Mouse (Mus musculus) retina, postnatal 1 day (tissue): Measurements from ENCODE around the gene Tead3.
"Not testable (repeated sequence)": the region's sequence is repeated elsewhere in the genome, so short reads cannot be mapped to it uniquely, and the experiment has no call there.

Experiments used
- DNase-seq: peaks from one replicate; pipeline ENCODE4 v3.0.0-alpha.2; 2012

The Tead3 gene

DNA sequence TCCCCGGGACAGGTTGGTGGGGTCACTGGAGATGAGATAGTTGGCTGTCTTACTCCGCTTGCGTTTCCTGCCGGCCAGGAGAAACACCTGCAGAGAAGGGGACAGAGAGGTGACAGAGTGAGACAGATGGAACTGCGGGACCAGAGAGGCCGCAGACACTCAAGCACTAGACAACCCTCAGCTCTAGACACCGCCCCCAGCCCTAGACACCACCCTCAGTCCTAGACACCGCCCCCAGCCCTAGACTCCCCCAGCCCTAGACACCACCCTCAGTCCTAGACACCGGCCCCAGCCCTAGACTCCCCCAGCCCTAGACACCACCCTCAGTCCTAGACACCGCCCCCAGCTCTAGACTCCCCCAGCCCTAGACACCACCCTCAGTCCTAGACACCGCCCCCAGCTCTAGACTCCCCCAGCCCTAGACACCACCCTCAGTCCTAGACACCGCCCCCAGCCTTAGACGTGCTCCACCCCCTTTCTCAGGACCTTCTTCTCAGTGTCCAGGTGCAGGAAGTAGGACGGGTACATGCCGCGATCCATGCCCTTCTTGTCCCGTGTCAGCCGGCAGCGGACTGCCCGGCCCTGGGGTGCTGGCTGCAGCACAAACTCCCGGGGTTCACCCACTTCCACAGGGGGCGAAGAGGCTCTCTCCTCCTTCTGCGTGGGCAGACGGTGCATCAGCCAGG is 8.1 kb upstream of the Tead3 start:
- DNase-seq, result not testable (repeated sequence)

DNA sequence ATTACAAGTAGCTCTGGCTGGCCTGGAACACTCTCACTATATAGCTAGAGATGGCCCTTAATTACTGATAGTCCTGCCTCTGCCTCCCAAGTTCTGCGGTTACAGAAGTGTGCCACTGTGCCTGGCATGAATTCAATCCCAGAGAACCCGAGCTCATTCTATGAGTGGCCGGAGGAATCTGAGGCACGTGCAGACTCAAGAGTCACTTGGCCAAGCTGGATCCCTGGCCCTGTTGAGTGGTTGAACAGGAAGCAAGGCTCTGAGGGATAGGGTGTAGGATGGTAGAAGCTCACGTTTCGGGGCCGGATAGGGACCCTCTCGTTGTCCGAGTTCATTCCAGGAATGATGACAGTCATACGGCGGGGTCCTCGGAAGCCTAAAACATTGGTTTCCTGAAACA is 5.3 kb upstream of the Tead3 start:
- DNase-seq, result no peak

DNA sequence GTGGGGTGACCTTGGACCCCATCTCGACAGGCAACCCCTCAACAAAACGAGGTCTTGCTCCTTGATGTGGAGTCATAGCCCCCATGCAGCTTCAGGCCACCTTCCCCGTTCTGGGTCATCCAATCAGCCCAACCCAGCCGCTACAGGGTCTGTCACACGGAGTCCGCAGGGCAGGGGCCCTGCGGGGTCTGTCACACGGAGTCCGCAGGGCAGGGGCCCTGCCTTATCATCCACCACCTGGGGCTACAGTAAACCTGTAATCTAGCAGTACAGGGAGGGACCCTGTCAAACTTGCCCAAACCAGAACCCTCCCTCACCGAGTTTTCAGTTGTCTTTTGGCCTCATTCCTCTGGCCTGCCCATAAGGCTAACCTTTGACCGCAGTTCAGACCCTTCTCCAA is 1.4 kb upstream of the Tead3 start:
- no peak for DNase-seq

DNA sequence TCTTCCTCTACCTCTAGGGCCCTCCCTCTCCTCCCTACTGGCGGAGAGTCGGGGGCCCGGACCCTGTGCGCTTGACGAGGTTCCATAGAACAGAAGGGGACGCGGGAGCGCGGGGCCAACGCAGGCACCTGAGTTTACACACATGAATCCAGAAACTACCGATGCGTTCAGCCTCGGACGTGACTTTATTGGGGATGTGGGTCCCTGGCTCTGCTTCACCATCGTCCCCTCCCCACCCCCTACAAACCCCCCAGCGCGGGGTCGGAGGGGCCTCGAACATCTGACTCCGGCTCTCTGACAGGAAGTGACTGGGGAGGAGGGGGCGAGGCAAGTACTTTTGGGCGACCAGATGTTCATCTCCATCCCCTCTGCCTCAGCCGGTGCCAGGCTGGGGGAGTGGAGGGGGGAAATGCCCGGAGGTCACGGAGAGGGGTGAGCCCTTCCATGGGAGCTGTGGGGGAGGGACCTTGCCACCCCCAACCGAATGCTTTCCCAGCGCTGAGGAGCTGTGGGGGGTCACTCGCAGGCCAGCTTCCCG is 805 bp upstream of the Tead3 start:
- peak; percentile 58 for DNase-seq

DNA sequence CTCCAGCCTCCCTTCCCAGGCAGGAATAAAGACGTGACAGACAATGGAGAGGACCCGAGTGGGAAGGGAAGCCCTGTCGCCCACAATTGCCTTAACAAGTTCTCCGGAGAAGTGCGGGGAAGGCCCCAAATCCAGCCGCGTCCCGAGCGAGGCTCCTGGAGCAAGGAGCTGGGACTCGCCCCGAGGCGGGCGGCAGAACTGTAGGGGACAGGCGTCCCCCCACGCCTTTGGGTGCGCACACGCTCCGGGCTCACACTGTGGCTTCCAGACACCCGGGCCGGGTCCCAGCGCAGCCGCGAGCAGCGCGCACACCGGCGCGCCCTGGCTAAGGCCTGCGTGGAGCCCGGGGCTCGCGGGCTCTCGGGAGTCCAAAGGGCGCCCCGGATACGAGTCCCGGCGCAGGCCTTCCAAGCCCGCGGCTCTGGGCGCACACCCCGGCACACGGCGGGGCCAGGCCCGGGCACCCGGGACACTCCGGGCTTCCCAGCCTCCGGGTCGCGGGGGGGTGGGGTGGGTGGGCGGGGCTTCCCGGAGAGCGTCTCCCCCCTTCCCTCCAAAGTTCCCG is 634 bp downstream of the Tead3 start:
- DNase-seq, result no peak

DNA sequence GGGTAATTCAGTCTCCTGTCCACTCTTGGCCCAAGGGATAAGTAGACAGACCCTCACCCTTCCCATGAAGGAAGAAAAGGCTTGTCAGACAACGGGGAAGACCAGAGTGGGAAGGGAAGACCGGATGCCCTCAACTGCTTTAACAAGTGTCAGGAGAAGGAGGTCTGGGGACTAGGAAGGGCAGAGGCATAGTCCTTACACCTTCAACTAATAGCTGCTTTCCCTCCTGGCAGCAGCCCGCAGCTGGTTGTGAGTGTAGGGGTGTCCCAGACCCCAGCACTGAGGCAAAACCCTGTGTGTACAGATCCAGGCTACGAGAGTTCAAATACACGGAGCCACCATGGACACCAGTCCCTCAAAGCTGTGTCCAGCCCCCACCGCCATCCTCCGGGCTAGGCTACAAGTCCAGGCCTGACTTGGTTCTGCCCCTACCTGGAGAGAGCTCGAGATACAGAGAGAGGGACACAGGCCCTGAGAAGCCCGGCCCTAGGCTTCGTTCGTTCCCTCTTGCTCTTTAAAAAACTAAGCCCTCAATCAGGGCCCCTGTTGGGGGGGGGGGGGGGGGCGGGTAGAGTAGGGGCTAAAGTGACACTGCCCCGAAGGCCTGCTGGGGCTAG is 1.2 kb downstream of the Tead3 start:
- DNase-seq, result peak; percentile 32

DNA sequence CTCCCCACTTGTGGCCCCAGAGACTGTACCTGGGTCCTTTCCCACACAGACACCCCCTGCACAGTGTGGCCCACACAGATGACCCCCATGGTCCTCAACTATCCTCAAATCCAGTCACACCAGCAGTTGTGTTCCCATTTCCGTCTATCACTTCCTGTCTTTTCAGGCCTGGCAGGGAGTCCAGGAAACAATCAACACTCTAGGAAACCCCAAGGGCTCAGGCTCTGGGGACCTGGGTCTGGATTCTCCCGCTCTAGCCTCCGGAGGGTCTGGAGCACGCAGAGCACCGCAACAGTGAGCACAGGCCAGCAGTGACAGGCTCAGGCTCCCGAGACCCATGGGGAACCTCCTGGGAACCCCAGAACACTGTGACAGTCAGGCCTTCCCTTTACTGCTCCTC is 2.4 kb downstream of the Tead3 start:
- no peak for DNase-seq

DNA sequence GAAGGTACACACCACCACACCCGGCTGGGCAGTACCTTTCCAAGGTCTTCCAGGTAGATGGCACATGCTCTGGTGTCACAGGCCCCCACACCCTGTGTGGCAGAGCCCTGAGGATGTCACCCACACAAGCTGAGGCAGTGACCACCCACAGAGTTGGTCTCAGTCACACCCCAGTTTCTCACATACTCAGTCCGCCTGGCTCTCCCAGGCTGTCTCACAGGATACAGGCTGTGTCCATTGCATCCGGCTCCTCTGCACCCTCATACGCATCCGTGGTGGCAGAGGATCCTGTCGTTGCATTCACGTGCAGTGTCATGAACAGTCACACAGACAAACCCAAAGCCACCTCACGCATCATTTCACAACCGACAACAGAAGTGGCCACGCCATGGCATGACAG is 3.3 kb downstream of the Tead3 start:
- DNase-seq, result no peak

DNA sequence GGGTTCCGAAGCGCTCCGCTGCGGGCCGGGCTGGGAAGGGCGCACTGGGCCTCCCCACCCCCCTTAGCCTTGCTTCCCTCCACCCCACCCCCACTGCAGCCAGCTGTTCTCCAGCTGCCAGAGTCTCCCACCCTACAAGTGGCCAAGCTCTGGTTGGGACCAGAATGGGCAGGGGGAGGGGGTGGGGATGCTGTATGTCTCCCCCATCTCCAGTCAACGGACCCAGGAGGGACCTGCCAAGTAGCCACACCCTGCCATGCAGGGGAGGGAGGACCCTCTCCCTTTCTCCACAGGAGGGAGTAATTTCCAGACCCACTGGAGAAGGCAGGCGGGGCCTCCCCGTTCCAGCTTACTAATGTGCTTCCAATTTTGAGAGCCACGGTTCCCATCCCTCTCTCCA is 4.7 kb downstream of the Tead3 start:
- DNase-seq, result no peak

DNA sequence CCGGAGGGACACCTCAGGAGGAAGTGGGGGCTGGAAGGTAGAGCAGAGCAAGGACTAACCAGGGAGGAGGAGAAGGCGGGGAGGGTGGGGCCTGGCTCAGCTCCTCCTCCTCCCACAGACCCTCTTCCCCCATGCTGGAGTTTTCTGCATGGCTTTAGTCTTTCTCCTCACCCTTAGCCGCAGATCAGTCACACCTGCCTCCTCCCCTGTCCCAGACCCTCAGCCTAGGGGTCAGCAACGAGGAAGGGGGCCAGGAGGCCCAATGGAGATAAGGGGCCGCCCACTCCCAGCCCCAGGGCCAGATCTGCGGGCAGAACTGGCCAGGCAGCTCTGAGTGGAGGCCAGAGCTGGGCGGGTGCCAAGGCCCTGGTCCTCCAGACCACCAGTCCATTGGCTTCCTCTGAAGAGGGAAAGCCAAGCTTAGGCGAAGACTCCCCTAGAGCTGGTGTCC is 5.3 kb downstream of the Tead3 start:
- DNase-seq, result no peak

DNA sequence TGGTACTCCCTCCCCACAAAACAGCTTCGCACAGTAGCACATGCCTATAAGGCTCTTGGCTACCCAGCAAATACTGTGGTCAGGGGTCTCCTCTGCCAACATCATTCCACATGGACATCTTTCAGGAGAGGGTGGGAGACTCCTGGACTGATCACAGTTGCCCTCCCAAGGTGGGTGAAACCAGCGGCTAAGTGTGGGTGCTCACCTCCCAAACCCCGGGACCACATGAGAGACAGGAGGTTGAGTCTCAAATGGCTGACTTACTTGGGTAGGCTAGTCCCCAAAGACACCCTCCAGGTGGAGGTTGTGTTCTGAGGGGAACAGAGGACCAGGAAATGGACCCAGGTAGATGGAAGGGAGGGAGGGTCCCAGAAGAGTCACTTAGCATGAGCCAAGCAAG is 5.9 kb downstream of the Tead3 start:
- DNase-seq, result no peak

DNA sequence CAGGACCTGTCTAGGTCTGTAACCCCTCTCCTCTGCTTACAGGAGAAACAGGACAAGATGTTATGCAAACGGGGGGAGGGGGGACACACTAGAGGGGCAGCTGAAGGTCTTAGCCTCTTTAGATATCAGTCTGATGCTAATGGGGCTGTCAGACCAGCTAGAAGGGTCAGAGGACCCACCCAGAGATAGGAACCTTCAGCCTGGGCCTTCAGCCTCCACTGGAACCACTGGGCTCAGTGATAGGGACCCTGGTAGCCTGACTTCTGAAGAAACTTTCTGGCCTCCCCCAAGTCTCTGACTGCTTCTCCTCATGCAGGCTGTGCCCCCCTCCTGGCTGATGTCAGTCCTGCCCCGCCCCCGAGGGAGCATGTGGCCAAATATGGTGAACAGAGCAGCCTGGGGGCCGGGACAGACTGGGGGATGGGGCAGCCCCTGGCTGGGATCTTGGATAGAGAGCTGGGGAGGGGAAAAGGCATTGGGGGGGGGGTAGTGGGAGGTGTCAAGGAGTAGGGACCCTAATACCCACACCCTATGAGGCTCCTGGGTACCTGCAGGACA is 6.5 kb downstream of the Tead3 start:
- no peak for DNase-seq

DNA sequence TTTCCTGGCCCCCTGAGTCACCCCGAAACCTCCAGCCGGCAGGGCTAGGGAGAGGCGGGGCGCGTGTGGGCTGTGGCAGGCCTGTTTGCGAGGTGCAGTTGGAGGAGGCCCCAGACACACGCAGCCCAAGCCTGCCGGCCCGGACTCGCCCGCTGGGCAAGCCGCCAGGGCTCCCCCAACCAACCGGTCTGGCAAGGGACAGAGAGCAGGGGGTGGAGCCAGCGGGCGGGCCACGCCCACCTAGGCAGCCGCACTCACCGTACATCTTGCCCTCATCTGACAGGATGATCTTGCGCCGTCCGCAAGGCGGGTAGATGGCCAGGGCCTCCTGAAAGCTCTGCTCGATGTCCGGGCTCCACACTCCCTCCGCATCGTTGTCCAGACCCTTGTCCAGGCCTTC is 9.5 kb downstream of the Tead3 start:
- DNase-seq, result peak; percentile 93

DNA sequence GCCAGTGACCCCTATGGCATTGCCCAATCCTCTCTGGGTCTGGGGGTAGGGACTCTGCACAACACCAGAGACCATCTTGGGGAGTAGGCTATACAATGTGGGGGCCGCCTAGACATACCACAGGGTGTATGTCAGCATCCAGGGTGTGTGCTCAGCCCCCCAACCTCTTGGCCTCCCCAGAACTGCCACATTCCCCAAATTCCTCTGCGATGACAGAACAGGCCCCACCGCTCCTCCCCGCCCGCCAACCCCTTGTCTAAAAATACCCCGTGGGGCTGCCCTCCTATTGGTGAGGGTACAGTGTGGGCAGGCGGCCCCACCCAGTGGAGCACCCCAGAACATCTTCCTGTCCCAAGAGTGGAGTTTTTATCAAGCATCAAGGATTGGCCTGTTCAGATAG is 10.0 kb downstream of the Tead3 start:
- DNase-seq, result no peak

DNA sequence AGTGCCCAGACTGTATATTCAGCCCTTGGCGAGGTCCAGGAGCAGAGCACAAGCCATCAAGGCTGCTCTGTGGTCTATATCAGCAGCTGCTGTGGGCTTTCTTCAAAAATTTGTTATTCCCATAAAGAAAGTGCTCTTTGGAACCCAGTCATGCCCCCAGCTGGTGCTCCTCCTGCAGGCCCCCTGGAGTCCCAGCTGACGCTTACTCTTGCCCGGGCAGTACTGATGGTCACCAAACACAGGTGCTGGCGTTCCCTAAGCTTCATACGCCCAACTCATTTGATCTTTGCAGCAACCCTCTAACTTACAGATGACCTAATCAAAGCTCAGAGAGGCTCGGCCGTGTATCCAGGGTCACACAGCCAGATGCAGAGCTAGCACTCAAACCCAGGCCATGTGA is 13.1 kb downstream of the Tead3 start:
- no peak for DNase-seq

DNA sequence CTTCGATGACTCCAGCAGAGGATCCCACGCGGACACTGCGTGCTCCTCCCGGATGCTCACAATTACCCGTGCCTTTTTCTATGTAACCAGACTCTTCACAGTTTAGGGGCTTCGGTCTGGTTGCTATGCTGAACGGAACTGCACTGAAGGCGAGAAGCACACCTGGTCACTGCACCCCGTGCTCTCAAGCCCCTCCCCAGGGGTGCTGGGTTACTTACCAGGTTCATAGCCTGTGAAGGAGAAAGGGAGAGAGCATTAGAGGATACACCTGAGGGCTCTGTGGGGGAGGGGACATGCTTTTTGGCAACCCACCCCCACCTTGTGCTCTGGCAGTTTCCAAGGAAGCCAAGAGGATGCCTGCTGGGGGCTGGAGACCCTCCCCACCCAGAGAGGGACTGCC is 15.3 kb downstream of the Tead3 start:
- DNase-seq, result no peak

DNA sequence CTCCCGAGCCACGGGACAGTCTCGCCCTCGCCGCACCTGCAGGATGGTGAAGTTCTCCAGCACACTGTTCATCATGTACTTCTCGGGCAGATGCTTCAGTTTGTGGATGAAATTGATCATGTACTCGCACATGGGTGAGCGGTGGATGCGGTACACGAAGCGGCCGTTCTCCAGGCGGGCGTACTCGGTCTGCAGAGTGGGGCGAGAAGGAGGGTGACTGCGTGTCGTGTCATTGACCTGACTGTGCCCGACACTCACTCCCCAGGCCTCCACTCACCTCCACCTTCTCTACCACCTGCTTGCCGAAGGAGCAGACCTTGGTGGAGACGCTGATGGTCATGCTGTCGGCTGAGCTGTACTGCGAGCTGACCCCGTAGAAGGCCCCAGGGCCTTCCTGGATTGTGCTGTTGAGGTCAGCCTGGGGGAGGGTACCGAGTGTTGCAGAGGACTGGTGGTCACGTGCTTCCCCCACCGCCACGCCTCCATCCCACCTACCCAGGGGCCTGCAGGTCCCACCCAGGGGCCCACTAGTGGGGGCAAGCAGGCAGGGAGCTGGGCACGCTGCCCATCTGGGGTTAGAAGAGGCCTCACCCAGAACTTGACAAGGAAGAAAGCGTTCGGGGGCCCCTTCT is 17.6 kb downstream of the Tead3 start:
- DNase-seq, result peak; percentile 81

DNA sequence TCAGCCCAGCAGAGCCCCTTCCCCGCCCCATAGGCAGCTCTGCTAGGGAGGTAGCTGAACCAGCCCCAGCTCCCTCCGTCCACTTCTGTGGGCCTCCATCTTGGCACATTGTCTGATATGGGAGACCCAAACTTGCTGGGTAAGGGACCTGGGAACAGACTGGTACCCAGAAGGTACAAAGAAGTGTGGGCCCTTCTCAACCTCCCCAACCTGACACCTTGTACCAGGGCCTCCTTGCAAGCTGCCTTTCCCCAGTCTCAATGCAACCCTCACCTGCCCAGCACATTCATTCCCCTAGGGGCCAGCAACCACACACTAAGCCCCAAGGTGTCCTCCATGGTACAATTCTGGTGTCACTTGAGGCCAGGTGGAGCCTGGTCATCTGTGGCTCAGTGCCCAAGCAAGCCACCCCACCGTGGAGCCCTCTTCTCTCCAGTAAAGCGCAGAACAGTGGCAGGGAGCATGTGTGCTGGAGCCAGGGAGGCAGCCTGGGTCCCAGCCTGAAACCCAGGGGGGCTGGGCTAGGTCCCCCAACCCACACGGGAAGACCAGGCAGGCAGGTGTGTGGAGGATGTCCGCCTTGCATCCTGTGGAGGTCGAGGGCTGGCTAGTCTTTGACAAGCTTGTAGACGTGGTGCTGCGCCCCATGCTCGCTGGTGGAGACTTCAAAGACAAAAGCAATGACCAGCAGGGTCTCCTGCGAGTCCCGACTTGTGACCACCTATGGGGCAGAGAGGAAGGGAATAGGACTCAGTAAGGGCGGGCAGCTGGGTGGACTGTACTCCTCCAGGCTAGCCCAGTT is 18.3 kb downstream of the Tead3 start:
- no peak for DNase-seq

DNA sequence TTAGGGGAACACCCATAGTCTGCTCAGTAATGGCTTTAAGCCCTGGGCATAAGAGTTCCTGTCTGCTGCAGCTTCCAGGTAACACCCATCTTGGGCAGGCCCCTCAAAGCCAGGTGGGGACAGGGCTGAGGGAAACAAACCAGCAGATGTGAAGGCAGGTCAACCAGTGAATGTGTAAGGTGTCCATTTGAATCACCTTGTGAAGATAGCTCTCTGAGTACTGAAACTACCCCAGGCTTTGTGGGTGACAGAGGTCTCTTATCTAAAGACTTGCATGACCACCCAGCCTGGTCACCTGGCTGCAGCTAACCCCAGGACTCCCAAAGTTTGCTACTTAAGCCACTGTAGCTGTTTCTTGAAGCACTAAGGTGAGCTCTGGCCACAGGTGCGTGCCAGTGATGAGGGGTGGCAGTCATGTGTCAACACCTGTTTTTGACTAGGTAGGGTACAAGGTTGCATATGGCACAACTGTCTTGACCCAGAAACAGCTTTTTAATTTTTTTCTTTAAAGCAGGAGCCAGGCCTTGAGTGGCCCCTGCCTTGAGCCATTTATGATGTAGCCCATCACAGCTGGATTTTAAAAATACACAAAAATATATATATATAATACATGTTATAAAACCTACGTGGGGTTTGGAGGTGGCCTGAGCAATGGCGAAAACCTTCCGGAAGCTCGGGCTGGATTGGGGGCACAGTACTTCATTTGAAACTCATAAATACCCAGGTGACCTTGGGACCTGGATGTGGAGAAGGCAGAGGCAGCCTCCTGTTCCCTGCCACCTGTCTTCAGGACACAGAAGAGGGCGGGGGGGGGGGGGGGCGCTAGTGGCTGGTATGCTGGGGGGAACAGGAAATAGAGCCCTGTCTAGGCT is 19.1 kb downstream of the Tead3 start:
- no peak for DNase-seq

DNA sequence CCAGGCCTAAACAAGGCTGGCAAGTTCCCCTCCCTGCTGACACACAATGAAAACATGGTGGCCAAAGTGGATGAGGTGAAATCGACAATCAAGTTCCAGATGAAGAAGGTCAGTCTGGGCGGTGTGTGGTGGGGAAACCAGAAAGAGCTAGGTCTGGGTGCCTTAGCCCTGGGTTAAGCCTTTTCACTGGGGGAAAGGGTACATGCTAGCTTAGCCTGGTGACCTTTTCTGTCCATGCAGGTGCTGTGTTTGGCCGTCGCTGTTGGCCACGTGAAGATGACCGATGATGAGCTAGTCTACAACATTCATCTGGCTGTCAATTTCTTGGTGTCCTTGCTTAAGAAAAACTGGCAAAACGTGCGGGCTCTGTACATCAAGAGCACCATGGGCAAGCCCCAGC is 20.0 kb downstream of the Tead3 start:
- not testable (repeated sequence) for DNase-seq

DNA sequence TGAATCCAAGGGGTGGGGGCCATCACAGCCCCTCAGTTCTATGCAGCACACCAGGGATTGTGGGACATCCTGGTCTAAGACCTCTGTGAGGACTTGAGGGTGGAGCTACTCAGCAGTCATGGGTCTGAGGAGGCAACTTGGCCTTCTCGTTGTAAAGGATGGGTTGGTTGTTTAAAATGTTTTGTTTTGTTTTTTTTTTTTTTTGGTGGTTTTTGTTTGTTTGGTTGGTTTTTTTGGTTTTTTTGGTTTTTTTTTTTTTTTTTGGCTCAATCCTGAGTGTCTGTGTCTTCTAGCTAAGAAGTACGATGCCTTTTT is 20.4 kb downstream of the Tead3 start:
- DNase-seq, result no peak
